14 mouse cellular contexts compared by ENCODE assay signal in genomic region chr12:12722982-12723661, GRCm38 (mm10).
DNase-seq lines count a peak whose midpoint lies in the region; ATAC-seq lines count a peak whose summit lies in the region.
"Had no signal": no experiment of that assay in that cellular context is flagged by ENCODE, and none has a peak within 500 bp of the region (broad histone marks: within the 10 kb centered on the region; RNA-seq: fewer than 3 reads in every experiment).

No protein-coding gene starts in this region.

- peak overlapping the region; percentile 0; the same call in 1 of the 2 replicates for H3K4me3 ChIP-seq in forebrain, embryonic 14.5 days (ENCODE audit: low read depth, low read length)
- 0 out of 2 replicates have a peak overlapping the region, but pooled peaks have one; percentile 6 for H3K4me3 ChIP-seq in neural tube, embryonic 13.5 days
- H3K4me3 ChIP-seq: embryonic facial prominence, embryonic 15.5 days; heart, embryonic 12.5 days had no signal

- H3K27me3 ChIP-seq in forebrain, embryonic 14.5 days (replicated peaks; ENCODE audit: control insufficient read depth, insufficient read depth, low read length), result no peaks in the 10 kb centered on the region
- H3K27me3 ChIP-seq in neural tube, embryonic 13.5 days, result peaks cover 6% of the 10 kb centered on the region; the same call in 1 of the 2 replicates
- H3K27me3 ChIP-seq: heart, embryonic 12.5 days had no signal

- DNase-seq in embryo, embryonic 11 days, result peak; percentile 75
- peak; percentile 68 for DNase-seq in forebrain, embryonic 14.5 days (ENCODE audit: low spot score)
- peak; percentile 63 for DNase-seq in mesoderm, embryonic 11.5 days (ENCODE audit: low read depth, low spot score)
- DNase-seq in adrenal gland, adult (ENCODE audit: inconsistent age in 2 of 2, low spot score in 1 of 2), result no peak
- no peak for DNase-seq in layer of hippocampus, postnatal 14 days (ENCODE audit: low spot score in 2 of 2)
- no peak for DNase-seq in spleen, adult 12 weeks (ENCODE audit: low spot score)
- no peak for DNase-seq in urinary bladder, adult 18-20 months (ENCODE audit: low spot score in 2 of 2)
- DNase-seq: cerebellum, adult 2 months; kidney, postnatal 25 days; lung, postnatal 4 days; thymus, adult 18-20 months had no signal

- no peaks in the 10 kb centered on the region for H3K9me3 ChIP-seq in forebrain, embryonic 14.5 days (replicated peaks; ENCODE audit: control insufficient read depth, low read length)
- H3K9me3 ChIP-seq in neural tube, embryonic 13.5 days, result no peaks in the 10 kb centered on the region
- H3K9me3 ChIP-seq: embryonic facial prominence, embryonic 15.5 days had no signal

- H3K4me2 ChIP-seq in forebrain, embryonic 14.5 days (ENCODE audit: low read length), result peak overlapping the region; percentile 32
- peak overlapping the region; percentile 40 for H3K4me2 ChIP-seq in neural tube, embryonic 13.5 days
- H3K4me2 ChIP-seq: embryonic facial prominence, embryonic 15.5 days; heart, embryonic 12.5 days had no signal

- H3K9ac ChIP-seq in forebrain, embryonic 14.5 days (ENCODE audit: low read length), result peak overlapping the region; percentile 30; the same call in 1 of the 2 replicates
- peak overlapping the region; percentile 48; the same call in 1 of the 2 replicates for H3K9ac ChIP-seq in neural tube, embryonic 13.5 days
- H3K9ac ChIP-seq: embryonic facial prominence, embryonic 15.5 days; heart, embryonic 12.5 days had no signal

- peak overlapping the region; percentile 61 for H3K27ac ChIP-seq in forebrain, embryonic 14.5 days (ENCODE audit: low read depth, low read length)
- no peak overlapping the region for H3K27ac ChIP-seq in neural tube, embryonic 13.5 days (replicated peaks)
- H3K27ac ChIP-seq: embryonic facial prominence, embryonic 15.5 days had no signal

- ATAC-seq in forebrain, embryonic 14.5 days, result peak; percentile 72
- peak; percentile 25 for ATAC-seq in neural tube, embryonic 13.5 days (ENCODE audit: low read depth)

- peaks cover 27% of the 10 kb centered on the region for H3K4me1 ChIP-seq in forebrain, embryonic 14.5 days (ENCODE audit: control insufficient read depth, insufficient read depth, low read length)
- H3K4me1 ChIP-seq in neural tube, embryonic 13.5 days (replicated peaks), result peaks cover 34% of the 10 kb centered on the region
- H3K4me1 ChIP-seq: embryonic facial prominence, embryonic 15.5 days had no signal

- WGBS in forebrain, embryonic 14.5 days, result 4% methylated on average over 20 of the region's 20 CpGs
- 20% methylated on average over 20 of the region's 20 CpGs for WGBS in neural tube, embryonic 13.5 days

- H3K36me3 ChIP-seq in forebrain, embryonic 14.5 days (ENCODE audit: control insufficient read depth, insufficient read depth, low read length), result no peaks in the 10 kb centered on the region
- H3K36me3 ChIP-seq in neural tube, embryonic 13.5 days, result no peaks in the 10 kb centered on the region
- H3K36me3 ChIP-seq: embryonic facial prominence, embryonic 15.5 days; heart, embryonic 12.5 days had no signal

Comparison
In these comparisons a context has a peak if more than half of its experiments do, and no peak if none do; other contexts are left out.
1. DNase-seq: peak in embryo, embryonic 11 days (single experiment), forebrain, embryonic 14.5 days (single experiment) and mesoderm, embryonic 11.5 days (single experiment); none in adrenal gland, adult (0 of 2), layer of hippocampus, postnatal 14 days (0 of 2), spleen, adult 12 weeks (single experiment) and urinary bladder, adult 18-20 months (0 of 2).